Mouse (Mus musculus) MEL-GATA-1-ER (cell line): ENCODE measurements around the gene Jarid2.

Experiments used
- DNase-seq: peaks from one replicate; pipeline ENCODE4 v3.0.0-alpha.2; 2012; ENCODE audit warnings: low read depth; ENCODE audit errors: extremely low read depth

The Jarid2 gene

GRCm38 (mm10) chr13:44833353-44833752 is 104.1 kb downstream of the Jarid2 start:
- DNase-seq, result no peak

DNA sequence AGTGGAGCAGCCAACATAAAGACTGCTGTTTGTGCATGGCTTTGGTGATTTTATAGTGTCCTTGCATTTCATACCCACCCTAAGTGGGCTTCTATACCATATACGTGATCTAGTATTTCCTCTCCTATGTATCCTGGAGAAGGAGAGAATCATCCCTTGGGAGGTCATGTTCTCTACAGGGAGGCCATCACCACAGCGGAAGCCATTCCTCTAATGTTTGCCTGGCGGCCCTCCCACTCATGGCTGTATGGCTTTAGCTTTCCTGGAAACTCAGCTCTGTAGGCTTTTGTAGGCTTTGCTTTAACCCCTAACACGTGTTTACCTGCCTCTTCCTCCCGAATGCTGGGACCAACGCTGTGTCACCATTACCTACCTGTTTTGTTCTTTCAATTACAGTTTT is 108.2 kb downstream of the Jarid2 start:
- DNase-seq, result no peak

GRCm38 (mm10) chr13:44839866-44840835 is 110.9 kb downstream of the Jarid2 start:
- no peak for DNase-seq

DNA sequence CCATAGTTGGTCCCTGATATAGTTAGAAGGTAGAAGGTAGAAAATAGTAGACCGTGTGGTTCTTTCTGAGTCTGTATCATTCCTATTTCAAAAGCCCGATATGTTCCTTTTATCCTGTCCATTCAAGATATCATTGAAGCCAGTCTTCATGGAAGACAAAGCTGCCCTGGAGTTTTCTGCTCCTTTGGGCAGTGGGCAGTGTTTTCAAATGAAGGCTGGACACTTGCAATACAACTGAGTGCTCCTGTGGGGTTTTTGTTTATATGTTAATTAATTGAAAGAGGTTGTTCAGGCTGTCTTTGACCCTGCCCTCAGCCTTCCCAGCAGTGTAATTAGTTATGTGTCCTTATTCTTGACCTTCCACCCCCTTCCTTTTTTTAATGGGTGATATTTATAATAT is 122.2 kb downstream of the Jarid2 start:
- DNase-seq, result no peak

DNA sequence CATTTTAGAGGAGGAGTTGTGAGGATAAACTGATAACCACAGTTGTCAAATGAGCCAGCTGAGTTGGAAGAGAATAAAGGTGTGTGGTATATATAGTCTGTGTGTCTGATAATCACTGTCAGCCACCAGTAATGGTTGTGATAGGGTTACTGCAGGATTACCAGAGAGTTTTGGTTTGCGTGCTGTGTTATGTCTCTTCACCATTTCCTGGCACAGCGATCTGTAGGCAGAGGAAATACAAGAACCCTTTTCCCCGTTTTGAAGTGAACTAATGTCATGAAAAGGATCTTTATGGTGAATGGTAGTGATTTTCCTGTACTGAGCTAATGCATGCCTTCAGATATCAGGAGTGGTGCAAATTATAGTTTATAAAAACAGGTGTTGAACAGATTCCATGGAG is 122.8 kb downstream of the Jarid2 start:
- no peak for DNase-seq

DNA sequence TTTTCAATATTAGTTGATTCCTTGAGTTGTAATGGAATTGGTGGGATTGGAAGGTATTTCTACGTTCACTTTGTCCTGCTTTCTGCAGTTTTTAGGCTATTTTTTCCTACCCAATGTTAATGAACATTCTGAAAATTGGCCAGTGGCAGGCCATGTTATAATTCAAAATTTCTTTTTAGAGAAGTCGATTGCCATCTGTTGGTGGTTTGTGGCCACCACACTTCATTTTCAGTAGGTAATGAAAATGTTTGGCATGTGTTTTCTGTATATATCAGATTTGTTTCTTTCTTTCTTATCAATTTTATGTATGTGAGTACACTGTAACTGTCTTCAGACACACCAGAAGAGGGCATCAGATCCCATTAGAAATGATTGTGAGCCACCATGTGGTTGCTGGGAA is 136.3 kb downstream of the Jarid2 start:
- DNase-seq, result no peak

DNA sequence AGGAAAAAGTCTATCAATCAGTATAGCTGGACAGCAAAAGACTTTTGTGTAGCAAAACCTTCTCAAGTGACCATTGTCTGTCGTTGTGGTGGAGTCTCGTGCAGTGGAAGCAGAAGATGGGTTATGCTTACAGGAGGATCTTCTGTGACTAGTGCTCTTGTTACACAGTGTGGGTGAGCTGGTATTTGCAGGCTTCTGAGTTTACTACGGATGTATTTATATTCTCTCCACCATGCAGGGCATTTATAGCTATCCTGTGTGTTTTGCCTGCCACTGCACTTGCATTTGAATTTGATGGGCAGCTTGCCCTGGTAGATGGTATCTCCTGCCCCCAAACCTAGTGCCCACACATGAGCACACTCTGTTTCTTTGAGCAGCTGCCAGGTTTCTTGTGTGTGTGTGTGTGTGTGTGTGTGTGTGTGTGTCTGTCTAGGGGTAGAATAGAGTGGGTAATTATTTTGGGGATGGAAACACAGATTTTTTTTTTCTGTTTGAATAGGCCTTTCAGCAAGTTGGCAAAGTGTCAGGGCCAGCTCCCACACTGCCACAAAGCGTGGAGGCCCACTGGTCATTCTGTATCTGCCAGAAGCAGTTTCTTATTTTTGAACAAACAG is 138.9 kb downstream of the Jarid2 start:
- no peak for DNase-seq

GRCm38 (mm10) chr13:44869418-44870119 is 140.3 kb downstream of the Jarid2 start:
- DNase-seq, result peak; percentile 96

- no peak for DNase-seq
Measured at GRCm38 (mm10) chr13:44876799-44877198, 147.5 kb downstream of the Jarid2 start.

- DNase-seq, result no peak
Measured at GRCm38 (mm10) chr13:44881001-44881400, 151.7 kb downstream of the Jarid2 start.

DNA sequence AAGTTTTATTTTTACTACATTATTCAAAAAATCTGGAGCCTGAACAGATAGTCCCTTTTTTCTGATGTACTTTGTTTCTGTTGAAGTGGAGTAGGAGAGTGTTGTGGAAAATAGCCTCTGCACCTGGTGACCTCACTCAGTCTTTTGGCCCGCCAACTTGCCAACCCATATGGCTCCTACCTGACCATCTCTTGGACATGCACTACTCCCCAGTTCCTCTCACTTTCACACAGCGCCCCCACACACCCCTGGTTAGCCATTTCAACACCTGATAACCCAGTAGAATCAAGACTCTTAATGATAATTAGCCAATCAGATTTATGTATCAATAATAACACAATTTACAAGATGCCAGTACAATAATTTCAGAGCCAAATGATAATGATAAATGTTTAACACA is 156.9 kb downstream of the Jarid2 start:
- no peak for DNase-seq

GRCm38 (mm10) chr13:44890612-44891011 is 161.3 kb downstream of the Jarid2 start:
- DNase-seq, result no peak

GRCm38 (mm10) chr13:44891813-44892730 is 162.8 kb downstream of the Jarid2 start:
- DNase-seq, result no peak

DNA sequence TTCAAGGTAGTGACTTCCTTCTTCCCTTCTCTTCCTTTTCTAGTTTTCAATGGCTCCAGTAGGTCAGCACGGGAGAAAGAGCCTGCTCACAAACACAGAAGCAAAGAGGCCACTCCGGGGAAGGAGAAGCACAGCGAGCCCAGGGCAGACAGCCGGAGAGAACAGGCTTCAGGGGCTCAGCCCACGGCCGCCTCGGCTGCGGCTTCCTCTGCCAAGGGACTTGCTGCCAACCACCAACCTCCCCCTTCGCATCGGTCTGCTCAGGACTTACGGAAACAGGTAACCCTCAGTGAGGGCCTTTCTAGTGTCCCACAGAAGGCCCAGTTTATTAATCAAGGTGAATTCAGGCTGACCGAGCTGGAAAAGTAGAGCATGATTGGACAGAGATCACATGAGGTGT is 166.9 kb downstream of the Jarid2 start:
- DNase-seq, result no peak

DNA sequence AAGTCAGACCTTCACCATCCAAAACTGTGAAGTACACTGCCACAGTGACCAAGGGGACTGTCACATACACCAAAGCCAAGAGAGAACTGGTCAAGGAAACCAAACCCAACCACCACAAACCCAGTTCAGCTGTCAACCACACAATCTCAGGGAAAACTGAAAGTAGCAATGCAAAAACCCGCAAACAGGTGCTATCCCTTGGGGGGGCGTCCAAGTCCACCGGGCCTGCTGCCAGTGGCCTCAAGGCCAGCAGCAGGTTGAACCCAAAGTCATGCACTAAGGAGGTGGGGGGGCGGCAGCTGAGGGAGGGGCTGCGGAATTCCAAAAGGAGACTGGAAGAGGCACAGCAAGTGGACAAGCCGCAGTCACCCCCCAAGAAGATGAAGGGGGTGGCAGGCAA is 173.0 kb downstream of the Jarid2 start:
- no peak for DNase-seq

- DNase-seq, result no peak
Measured at GRCm38 (mm10) chr13:44903416-44903815, 174.1 kb downstream of the Jarid2 start.

GRCm38 (mm10) chr13:44904271-44904670 is 175.0 kb downstream of the Jarid2 start:
- no peak for DNase-seq

- no peak for DNase-seq
Measured at GRCm38 (mm10) chr13:44906141-44906540, 176.9 kb downstream of the Jarid2 start.

- no peak for DNase-seq
Measured at GRCm38 (mm10) chr13:44907702-44908101, 178.4 kb downstream of the Jarid2 start.

GRCm38 (mm10) chr13:44908790-44909189 is 179.5 kb downstream of the Jarid2 start:
- no peak for DNase-seq

DNA sequence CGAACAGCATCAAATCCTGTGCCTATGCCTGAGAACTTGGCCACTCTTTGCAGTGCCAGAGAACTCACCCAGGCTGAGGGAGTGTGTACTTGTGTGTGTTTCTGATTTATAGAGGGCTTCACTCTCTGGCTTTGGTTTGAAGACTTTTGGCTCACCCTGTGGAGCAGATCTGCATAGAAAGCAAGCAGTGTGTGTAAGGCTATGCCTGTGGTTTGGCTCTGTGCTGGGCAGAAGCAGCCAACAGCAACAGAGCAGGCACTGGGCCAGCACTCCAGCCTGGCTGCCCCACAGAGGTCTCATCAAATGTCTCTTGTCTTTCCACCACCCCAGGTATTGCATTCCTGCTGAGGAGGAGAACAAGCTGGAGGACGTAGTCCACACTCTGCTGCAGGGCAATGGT is 183.6 kb downstream of the Jarid2 start:
- DNase-seq, result no peak
